Mouse (Mus musculus): ENCODE measurements around the gene Abcf2.

DNA sequence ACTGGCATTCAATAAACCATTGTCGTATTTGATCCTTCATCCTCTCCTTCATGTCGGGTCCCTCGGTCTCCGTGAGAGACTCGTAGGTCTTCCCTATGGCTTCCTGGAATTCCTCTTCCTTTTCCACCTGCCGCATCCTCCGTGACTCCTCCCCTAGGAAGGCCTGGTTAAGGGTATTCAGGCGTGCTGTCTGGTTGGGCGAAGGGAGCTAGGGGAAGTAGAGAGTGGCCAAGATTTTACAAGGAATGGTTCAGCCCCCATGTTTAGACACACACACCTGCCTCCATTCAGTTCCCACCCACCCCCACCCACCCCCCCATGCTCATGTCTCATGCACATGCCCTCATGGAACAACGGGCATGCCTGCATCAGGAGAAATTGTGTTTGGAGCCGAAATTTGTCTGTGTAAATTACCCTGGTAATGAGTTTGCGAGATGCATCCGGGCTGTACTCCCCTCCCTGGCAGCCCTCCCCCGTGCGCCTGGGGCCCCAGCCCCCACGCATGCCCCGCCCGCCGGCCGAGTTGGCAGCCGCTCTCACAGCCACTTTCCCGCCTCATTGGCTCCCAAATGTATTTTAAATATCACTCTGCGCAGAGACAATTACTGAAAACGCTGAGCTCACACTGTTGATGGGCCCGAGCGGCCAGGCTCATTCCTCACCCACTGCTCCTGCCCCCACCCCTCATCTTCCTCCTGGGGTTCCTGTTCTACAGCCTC, 26.5 kb downstream of the Abcf2 start:
- TF ChIP-seq GATA1 (IDR thresholded peaks at IDR 0.05; ENCODE audit: borderline replicate concordance, low read length) (no peak), FLI1 (IDR thresholded peaks at IDR 0.05; ENCODE audit: low read length) (no peak)
